Mouse (Mus musculus): Measurements from ENCODE around the gene Slc22a14. TPM values are rescaled to one million over a fixed set of nuclear protein-coding genes. Genes with fewer than 3 reads are reported as not detected.
"Not testable (repeated sequence)": the region's sequence is repeated elsewhere in the genome, so short reads cannot be mapped to it uniquely, and the experiment has no call there.

Slc22a14 gene
- polyA plus RNA-seq, 1 experiment from 2014 or later, result 0.09 TPM

DNA sequence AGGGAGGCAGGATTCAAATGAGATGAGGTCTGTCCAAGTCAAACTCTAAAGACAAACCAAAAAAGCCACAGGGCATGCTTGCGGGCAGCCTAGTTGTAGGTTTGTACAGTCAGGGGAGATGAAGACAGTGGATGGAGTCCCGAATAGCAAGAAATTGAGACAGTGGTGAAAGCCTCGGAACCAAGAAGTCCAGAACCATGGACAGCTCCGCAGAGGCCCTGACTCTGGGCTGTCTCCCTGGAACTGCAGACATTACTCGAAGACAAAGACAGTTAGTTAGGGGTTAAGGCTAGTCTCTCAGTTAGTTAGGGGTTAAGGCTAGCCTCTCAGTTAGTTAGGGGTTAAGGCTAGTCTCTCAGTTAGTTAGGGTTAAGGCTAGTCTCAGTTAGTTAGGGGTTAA lies 23.6 kb upstream of the Slc22a14 start:
- H3K9me3 ChIP-seq, result no peaks in the 10 kb centered on the region
- no peak overlapping the region for H3K4me3 ChIP-seq
- H3K27me3 ChIP-seq, result no peaks in the 10 kb centered on the region
- H3K4me1 ChIP-seq, result no peaks in the 10 kb centered on the region
- no peak for ATAC-seq (ENCODE audit: low FRiP score, low read depth)
- H3K4me2 ChIP-seq (replicated peaks), result no peak overlapping the region
- peaks cover 14% of the 10 kb centered on the region for H3K36me3 ChIP-seq
- H3K9ac ChIP-seq, result no peak overlapping the region
- 58% methylated on average over 5 of the region's 5 CpGs for WGBS
- H3K27ac ChIP-seq, result no peak overlapping the region

- Histone ChIP-seq H3K27ac (no peak overlapping the region), H3K4me3 (no peak overlapping the region), H3K4me1 (no peaks in the 10 kb centered on the region), H3K9me3 (no peaks in the 10 kb centered on the region), H3K4me2 (replicated peaks) (no peak overlapping the region), H3K27me3 (no peaks in the 10 kb centered on the region), H3K36me3 (peaks cover 34% of the 10 kb centered on the region), H3K9ac (no peak overlapping the region)
- WGBS, result 71% methylated on average over 6 of the region's 6 CpGs
- ATAC-seq (ENCODE audit: low FRiP score, low read depth), result no peak
Measured at GRCm38 (mm10) chr9:119382603-119383002, 17.2 kb upstream of the Slc22a14 start.

- Histone ChIP-seq H3K36me3 (peaks cover 33% of the 10 kb centered on the region), H3K4me3 (no peak overlapping the region), H3K9me3 (no peaks in the 10 kb centered on the region), H3K9ac (no peak overlapping the region), H3K27ac (no peak overlapping the region), H3K27me3 (no peaks in the 10 kb centered on the region), H3K4me1 (no peaks in the 10 kb centered on the region), H3K4me2 (replicated peaks) (no peak overlapping the region)
- ATAC-seq (ENCODE audit: low FRiP score, low read depth), result no peak
- WGBS, result 85% methylated on average over 4 of the region's 4 CpGs
Measured at GRCm38 (mm10) chr9:119378231-119378630, 12.9 kb upstream of the Slc22a14 start.

GRCm38 (mm10) chr9:119375556-119375955 lies 10.2 kb upstream of the Slc22a14 start:
- H3K27me3 ChIP-seq, result no peaks in the 10 kb centered on the region
- no peak overlapping the region for H3K27ac ChIP-seq
- no peaks in the 10 kb centered on the region for H3K9me3 ChIP-seq

GRCm38 (mm10) chr9:119375008-119375407 lies 9.7 kb upstream of the Slc22a14 start:
- 66% methylated on average over 3 of the region's 3 CpGs for WGBS
- Histone ChIP-seq H3K9ac (no peak overlapping the region), H3K4me2 (replicated peaks) (no peak overlapping the region), H3K4me1 (no peaks in the 10 kb centered on the region), H3K27me3 (no peaks in the 10 kb centered on the region), H3K27ac (no peak overlapping the region), H3K9me3 (no peaks in the 10 kb centered on the region), H3K36me3 (peaks cover 22% of the 10 kb centered on the region), H3K4me3 (no peak overlapping the region)
- no peak for ATAC-seq (ENCODE audit: low FRiP score, low read depth)

More at GRCm38 (mm10) chr9:119375556-119375955, 10.2 kb upstream of the Slc22a14 start:
- WGBS, result 38% methylated on average over 6 of the region's 6 CpGs
- no peak for ATAC-seq (ENCODE audit: low FRiP score, low read depth)
- no peak overlapping the region for H3K4me2 ChIP-seq (replicated peaks)
- no peak overlapping the region for H3K4me3 ChIP-seq
- H3K4me1 ChIP-seq, result no peaks in the 10 kb centered on the region
- peaks cover 25% of the 10 kb centered on the region for H3K36me3 ChIP-seq
- no peak overlapping the region for H3K9ac ChIP-seq

GRCm38 (mm10) chr9:119371251-119371650 lies 5.9 kb upstream of the Slc22a14 start:
- no peak for ATAC-seq (ENCODE audit: low FRiP score, low read depth)
- H3K4me2 ChIP-seq (replicated peaks), result no peak overlapping the region
- WGBS, result 37% methylated on average over 4 of the region's 4 CpGs
- no peak overlapping the region for H3K9ac ChIP-seq
- H3K4me1 ChIP-seq, result no peaks in the 10 kb centered on the region
- no peaks in the 10 kb centered on the region for H3K9me3 ChIP-seq
- H3K27ac ChIP-seq, result no peak overlapping the region
- H3K36me3 ChIP-seq, result peaks cover 27% of the 10 kb centered on the region
- no peak overlapping the region for H3K4me3 ChIP-seq
- no peaks in the 10 kb centered on the region for H3K27me3 ChIP-seq

DNA sequence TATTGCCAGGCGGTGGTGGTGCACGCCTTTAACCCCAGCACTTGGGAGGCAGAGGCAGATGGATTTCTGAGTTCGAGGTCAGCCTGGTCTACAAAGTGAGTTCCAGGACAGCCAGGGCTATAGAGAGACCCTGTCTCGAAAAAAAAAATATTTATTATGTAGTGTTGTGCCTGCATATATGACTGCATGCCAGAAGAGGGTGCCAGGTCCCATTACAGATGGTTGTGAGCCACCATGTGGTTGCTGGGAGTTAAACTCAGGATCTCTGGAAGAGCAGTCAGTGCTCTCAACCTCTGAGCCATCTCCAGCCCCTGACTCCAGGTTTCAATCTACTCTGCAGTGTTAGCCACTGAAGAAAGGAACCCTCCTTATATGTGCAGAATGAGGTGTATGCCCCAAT lies 5.4 kb upstream of the Slc22a14 start:
- ATAC-seq (ENCODE audit: low FRiP score, low read depth); H3K9ac ChIP-seq; H3K4me2 ChIP-seq (replicated peaks); H3K9me3 ChIP-seq; H3K27ac ChIP-seq; H3K4me1 ChIP-seq; H3K27me3 ChIP-seq; H3K4me3 ChIP-seq: not testable (repeated sequence)
- 59% methylated on average over 4 of the region's 4 CpGs for WGBS
- H3K36me3 ChIP-seq, result peaks cover 27% of the 10 kb centered on the region

DNA sequence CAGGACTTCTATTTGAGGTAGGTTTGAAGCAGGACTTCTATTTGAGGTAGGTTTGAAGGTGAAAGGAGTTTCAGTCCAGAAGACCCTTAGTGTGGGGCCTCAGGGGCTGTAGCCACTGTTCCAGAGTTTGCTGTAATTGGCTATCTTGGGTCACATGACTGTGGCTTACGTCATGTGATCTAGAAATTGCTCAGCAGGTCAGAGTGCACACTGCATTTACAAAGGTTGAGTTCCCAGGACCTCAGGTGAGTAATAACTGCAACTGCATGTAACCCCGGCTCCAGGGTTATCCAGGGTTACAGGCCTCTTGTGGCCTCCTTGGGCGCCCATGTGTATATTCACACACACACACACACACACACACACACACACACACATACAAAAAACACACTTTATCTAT lies 3.0 kb upstream of the Slc22a14 start:
- H3K9ac ChIP-seq, result no peak overlapping the region
- 90% methylated on average over 3 of the region's 3 CpGs for WGBS
- no peak for ATAC-seq (ENCODE audit: low FRiP score, low read depth)

DNA sequence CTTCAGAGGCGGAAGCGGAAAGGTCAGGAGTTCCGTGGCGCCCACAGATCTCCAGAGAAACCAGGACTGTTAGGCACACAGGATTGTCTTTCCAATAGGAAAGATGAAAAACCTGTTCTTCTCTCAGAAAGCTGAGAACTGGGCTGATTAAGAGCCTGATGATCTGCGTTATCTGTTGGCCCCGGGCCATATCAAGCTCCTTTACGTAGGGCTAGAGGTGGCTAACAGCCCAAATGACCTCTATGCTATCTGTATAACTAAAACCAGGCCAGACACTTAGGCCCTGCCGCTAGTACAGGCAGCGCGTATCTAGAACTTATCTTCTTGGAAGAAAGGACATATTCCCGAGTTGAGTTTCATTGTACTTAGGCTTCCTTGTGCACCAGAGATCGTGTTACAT lies 2.1 kb downstream of the Slc22a14 start:
- H3K9me3 ChIP-seq, result no peaks in the 10 kb centered on the region
- no peak overlapping the region for H3K9ac ChIP-seq
- H3K4me2 ChIP-seq (replicated peaks), result no peak overlapping the region
- ATAC-seq (ENCODE audit: low FRiP score, low read depth), result no peak
- no peaks in the 10 kb centered on the region for H3K27me3 ChIP-seq
- H3K36me3 ChIP-seq, result peaks cover 20% of the 10 kb centered on the region
- no peak overlapping the region for H3K27ac ChIP-seq
- WGBS, result 81% methylated on average over 12 of the region's 12 CpGs
- peaks cover 2% of the 10 kb centered on the region; the same call in 1 of the 2 replicates for H3K4me1 ChIP-seq
- no peak overlapping the region for H3K4me3 ChIP-seq

More for the DNA sequence above, 3.0 kb upstream of the Slc22a14 start:
- H3K4me2 ChIP-seq (replicated peaks), result no peak overlapping the region
- no peak overlapping the region for H3K4me3 ChIP-seq
- H3K27ac ChIP-seq, result no peak overlapping the region
- H3K9me3 ChIP-seq, result no peaks in the 10 kb centered on the region
- no peaks in the 10 kb centered on the region for H3K4me1 ChIP-seq
- H3K27me3 ChIP-seq, result no peaks in the 10 kb centered on the region
- H3K36me3 ChIP-seq, result peaks cover 19% of the 10 kb centered on the region

- Histone ChIP-seq H3K4me2 (replicated peaks) (no peak overlapping the region), H3K4me3 (no peak overlapping the region), H3K9me3 (no peaks in the 10 kb centered on the region), H3K27me3 (no peaks in the 10 kb centered on the region), H3K36me3 (peaks cover 9% of the 10 kb centered on the region; the same call in 1 of the 2 replicates), H3K27ac (no peak overlapping the region), H3K4me1 (peaks cover 7% of the 10 kb centered on the region), H3K9ac (no peak overlapping the region)
- ATAC-seq (ENCODE audit: low FRiP score, low read depth), result no peak
- 88% methylated on average over 5 of the region's 5 CpGs for WGBS
Measured at GRCm38 (mm10) chr9:119361416-119361815, 3.9 kb downstream of the Slc22a14 start.

GRCm38 (mm10) chr9:119358058-119358429 lies 7.3 kb downstream of the Slc22a14 start:
- Histone ChIP-seq H3K4me1 (peaks cover 7% of the 10 kb centered on the region), H3K27me3 (no peaks in the 10 kb centered on the region), H3K4me3 (peak overlapping the region; percentile 76), H3K9ac (peak overlapping the region; percentile 86), H3K27ac (no peak overlapping the region), H3K4me2 (replicated peaks) (peak overlapping the region; percentile 83), H3K36me3 (peaks cover 9% of the 10 kb centered on the region; the same call in 1 of the 2 replicates), H3K9me3 (no peaks in the 10 kb centered on the region)
- 48% methylated on average over 9 of the region's 9 CpGs for WGBS
- ATAC-seq (ENCODE audit: low FRiP score, low read depth), result no peak

GRCm38 (mm10) chr9:119357331-119358057 lies 7.9 kb downstream of the Slc22a14 start, which contains the start of gene Xylb:
TSS of gene Xylb (plus strand) at chr9:119357381.
- H3K9me3 ChIP-seq, result no peaks in the 10 kb centered on the region
- H3K36me3 ChIP-seq, result peaks cover 5% of the 10 kb centered on the region; the same call in 1 of the 2 replicates
- H3K9ac ChIP-seq, result peak within 1 kb of the TSS; percentile 86
- H3K4me1 ChIP-seq, result peaks cover 7% of the 10 kb centered on the region
- peak within 1 kb of the TSS; percentile 83 for H3K4me2 ChIP-seq (replicated peaks)
- peak within 1 kb of the TSS; percentile 76 for H3K4me3 ChIP-seq
- no peak within 1 kb of the TSS for H3K27ac ChIP-seq
- WGBS, result 2% methylated on average over 64 of the region's 65 CpGs
- peak; percentile 85 for ATAC-seq (ENCODE audit: low FRiP score, low read depth)
- no peaks in the 10 kb centered on the region for H3K27me3 ChIP-seq

- Histone ChIP-seq H3K4me2 (replicated peaks) (no peak overlapping the region), H3K27me3 (no peaks in the 10 kb centered on the region), H3K4me3 (no peak overlapping the region), H3K27ac (no peak overlapping the region), H3K4me1 (peaks cover 7% of the 10 kb centered on the region), H3K9ac (no peak overlapping the region), H3K36me3 (peaks cover 8% of the 10 kb centered on the region), H3K9me3 (no peaks in the 10 kb centered on the region)
- ATAC-seq (ENCODE audit: low FRiP score, low read depth), result no peak
- 76% methylated on average over 6 of the region's 6 CpGs for WGBS
Measured at GRCm38 (mm10) chr9:119355943-119356342, 9.4 kb downstream of the Slc22a14 start.

Data from limb, embryonic 13.5 days (tissue).